Mouse (Mus musculus) erythroblast, embryonic 14.5 days (primary cell): ENCODE results near the gene Bach2. TPM values are rescaled to one million over a fixed set of nuclear protein-coding genes. Genes with fewer than 3 reads are reported as not detected.

Source experiments
- H3K27me3 ChIP-seq: 2 replicates; pipeline ENCODE4 v1.6.1; 2012; ENCODE audit warnings: inconsistent platforms; ENCODE audit not compliant: control insufficient read depth
- H3K36me3 ChIP-seq: 2 replicates; pipeline ENCODE4 v1.6.1; 2012; ENCODE audit warnings: mild to moderate bottlenecking, inconsistent platforms; ENCODE audit not compliant: control insufficient read depth
- H3K4me1 ChIP-seq: 2 replicates; pipeline ENCODE4 v1.6.1; 2012; ENCODE audit warnings: inconsistent platforms; ENCODE audit not compliant: control insufficient read depth
- H3K4me3 ChIP-seq: replicated peaks from 2 replicates; pipeline ENCODE3; 2012; ENCODE audit warnings: moderate library complexity, mild to moderate bottlenecking, inconsistent platforms
- H3K9me3 ChIP-seq: 2 replicates; pipeline ENCODE4 v1.6.1; 2012; ENCODE audit warnings: low read length, inconsistent platforms, mixed read lengths; ENCODE audit not compliant: control insufficient read depth
- GATA1 ChIP-seq: IDR thresholded peaks from 2 replicates; pipeline ENCODE4 v1.6.1; 2012; ENCODE audit warnings: low read length, inconsistent platforms, mixed read lengths
- TAL1 ChIP-seq: IDR thresholded peaks from 3 replicates; pipeline ENCODE4 v1.6.1; 2012; ENCODE audit warnings: low read length, inconsistent platforms, mixed read lengths
- polyA plus RNA-seq: library from polyadenylated mRNA; stranded (reverse); fragments of >175 nt; gene quantifications from 2 replicates; pipeline ENCODE4 v1.2.3, GENCODE M21; 2012

Gene Bach2
- polyA plus RNA-seq, 1 experiment, result 0.02 TPM

- Histone ChIP-seq H3K4me1 (no peaks in the 10 kb centered on the region), H3K27me3 (no peaks in the 10 kb centered on the region), H3K36me3 (no peaks in the 10 kb centered on the region), H3K9me3 (no peaks in the 10 kb centered on the region), H3K4me3 (no peak overlapping the region)
- TF ChIP-seq TAL1, result no peak
- no peak for TF ChIP-seq GATA1
These were observed 194.3 kb downstream of the Bach2 start for GRCm38 (mm10) chr4:32432945-32433344.

DNA sequence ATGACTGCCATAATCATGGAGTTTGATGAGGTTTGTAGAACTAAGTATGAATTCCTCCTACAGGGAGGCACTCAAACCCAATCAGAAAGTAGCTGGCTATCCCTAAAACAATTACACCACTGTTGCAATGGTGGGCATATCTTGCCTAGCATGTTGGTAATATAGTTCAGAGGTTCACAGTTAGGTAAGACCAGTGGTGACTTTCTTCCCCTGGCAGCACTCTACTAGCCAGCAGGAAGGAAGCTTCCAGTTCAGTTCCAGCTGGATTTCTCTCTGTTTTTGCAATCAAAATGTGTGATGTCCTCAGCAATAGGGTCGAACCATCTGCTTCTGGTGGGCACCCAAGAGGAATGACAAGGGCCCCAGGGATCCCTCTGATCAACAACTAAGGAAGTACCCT is 196.0 kb downstream of the Bach2 start:
- Histone ChIP-seq H3K36me3 (no peaks in the 10 kb centered on the region), H3K27me3 (no peaks in the 10 kb centered on the region), H3K4me1 (no peaks in the 10 kb centered on the region), H3K4me3 (no peak overlapping the region), H3K9me3 (no peaks in the 10 kb centered on the region)
- no peak for TF ChIP-seq GATA1
- TF ChIP-seq TAL1, result no peak

- TF ChIP-seq TAL1, result no peak
- TF ChIP-seq GATA1, result no peak
- Histone ChIP-seq H3K36me3 (no peaks in the 10 kb centered on the region), H3K9me3 (no peaks in the 10 kb centered on the region), H3K4me3 (no peak overlapping the region), H3K4me1 (no peaks in the 10 kb centered on the region), H3K27me3 (no peaks in the 10 kb centered on the region)
These were observed 201.6 kb downstream of the Bach2 start for GRCm38 (mm10) chr4:32439974-32440739.

GRCm38 (mm10) chr4:32440740-32441072 is 202.1 kb downstream of the Bach2 start:
- H3K4me1 ChIP-seq, result no peaks in the 10 kb centered on the region
- H3K27me3 ChIP-seq, result no peaks in the 10 kb centered on the region
- H3K4me3 ChIP-seq, result no peak overlapping the region
- H3K36me3 ChIP-seq, result no peaks in the 10 kb centered on the region
- TF ChIP-seq TAL1 (no peak), GATA1 (no peak)
- H3K9me3 ChIP-seq, result no peaks in the 10 kb centered on the region

DNA sequence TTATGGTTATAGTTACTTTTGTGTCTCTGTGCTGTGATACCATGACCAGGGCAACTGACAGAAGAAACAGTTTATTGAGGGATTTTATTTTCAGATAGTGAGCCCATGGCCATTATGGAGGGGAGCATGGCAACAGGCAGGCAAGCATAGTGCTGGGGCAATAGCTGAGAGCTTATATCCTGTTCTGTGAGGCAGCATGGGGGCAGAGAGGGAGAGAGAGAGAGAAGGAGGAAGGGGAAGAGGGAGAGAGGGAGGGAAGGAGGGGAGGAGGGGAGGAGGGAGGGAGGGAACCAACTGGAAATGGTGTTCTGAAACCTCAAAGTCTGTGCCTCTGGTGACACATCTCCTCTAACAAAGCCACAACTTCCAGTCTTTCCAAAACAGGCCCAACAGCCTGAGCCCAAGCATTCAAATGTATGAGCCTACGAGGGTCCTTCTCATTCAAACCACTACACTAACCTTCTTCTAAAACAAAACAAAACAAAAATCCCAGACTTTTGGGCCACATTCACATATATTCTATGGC is 206.1 kb downstream of the Bach2 start:
- no peaks in the 10 kb centered on the region for H3K4me1 ChIP-seq
- no peaks in the 10 kb centered on the region for H3K9me3 ChIP-seq
- H3K4me3 ChIP-seq, result no peak overlapping the region
- TF ChIP-seq TAL1 (no peak), GATA1 (no peak)
- H3K36me3 ChIP-seq, result no peaks in the 10 kb centered on the region
- H3K27me3 ChIP-seq, result no peaks in the 10 kb centered on the region

DNA sequence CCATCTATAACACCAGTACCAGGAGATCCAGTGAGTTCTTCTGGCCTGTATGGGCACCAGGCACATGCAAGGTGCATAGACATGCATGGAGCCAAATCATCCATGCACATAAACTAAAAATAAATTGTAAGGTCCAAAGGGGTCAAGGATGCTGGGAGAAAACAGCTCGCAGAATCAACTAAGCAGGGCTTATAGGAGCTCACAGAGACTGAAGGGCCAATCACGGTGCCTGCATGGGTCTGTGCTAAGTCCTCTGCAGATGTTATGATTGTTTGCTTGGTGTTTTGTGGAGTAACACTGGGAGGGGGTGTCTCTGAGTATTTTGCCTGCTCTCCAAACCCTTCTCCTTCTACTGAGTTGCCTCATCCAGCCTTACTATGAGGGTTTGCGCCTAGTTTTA is 209.2 kb downstream of the Bach2 start:
- TF ChIP-seq TAL1 (no peak), GATA1 (no peak)
- H3K36me3 ChIP-seq, result no peaks in the 10 kb centered on the region

GRCm38 (mm10) chr4:32461986-32462385 is 223.4 kb downstream of the Bach2 start:
- H3K36me3 ChIP-seq, result no peaks in the 10 kb centered on the region
- H3K9me3 ChIP-seq, result no peaks in the 10 kb centered on the region
- no peak overlapping the region for H3K4me3 ChIP-seq
- TF ChIP-seq GATA1 (no peak), TAL1 (no peak)
- H3K4me1 ChIP-seq, result no peaks in the 10 kb centered on the region
- no peaks in the 10 kb centered on the region for H3K27me3 ChIP-seq

More for the DNA sequence above, 209.2 kb downstream of the Bach2 start:
- H3K4me3 ChIP-seq, result no peak overlapping the region
- no peaks in the 10 kb centered on the region for H3K27me3 ChIP-seq
- no peaks in the 10 kb centered on the region for H3K4me1 ChIP-seq
- H3K9me3 ChIP-seq, result no peaks in the 10 kb centered on the region

GRCm38 (mm10) chr4:32463065-32463464 is 224.5 kb downstream of the Bach2 start:
- H3K4me1 ChIP-seq, result no peaks in the 10 kb centered on the region
- no peaks in the 10 kb centered on the region for H3K9me3 ChIP-seq
- H3K4me3 ChIP-seq, result no peak overlapping the region
- no peaks in the 10 kb centered on the region for H3K27me3 ChIP-seq
- no peak for TF ChIP-seq GATA1
- TF ChIP-seq TAL1, result no peak
- H3K36me3 ChIP-seq, result no peaks in the 10 kb centered on the region

GRCm38 (mm10) chr4:32464540-32464939 is 225.9 kb downstream of the Bach2 start:
- Histone ChIP-seq H3K4me3 (no peak overlapping the region), H3K36me3 (no peaks in the 10 kb centered on the region), H3K4me1 (no peaks in the 10 kb centered on the region), H3K27me3 (no peaks in the 10 kb centered on the region), H3K9me3 (no peaks in the 10 kb centered on the region)
- no peak for TF ChIP-seq GATA1
- no peak for TF ChIP-seq TAL1

DNA sequence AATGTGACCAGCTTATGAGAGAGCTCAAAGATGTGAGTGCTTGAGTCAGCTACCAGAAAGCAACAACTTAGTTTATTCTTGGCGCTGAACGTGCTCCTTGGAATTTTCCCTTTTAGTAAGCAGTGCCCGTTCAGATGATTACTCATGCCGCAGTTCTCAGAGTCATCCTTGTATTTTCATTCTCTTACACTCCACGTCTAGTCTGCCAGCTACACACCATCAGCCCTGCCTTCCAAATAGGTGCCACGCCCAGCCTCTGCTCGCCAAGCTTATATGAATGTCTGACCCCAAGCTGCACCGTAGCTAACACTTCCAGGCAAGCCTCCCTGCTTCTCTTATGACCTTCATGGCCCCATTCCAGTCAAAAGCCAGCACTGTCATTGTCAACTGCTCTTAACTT is 227.4 kb downstream of the Bach2 start:
- Histone ChIP-seq H3K4me3 (no peak overlapping the region), H3K9me3 (no peaks in the 10 kb centered on the region), H3K36me3 (no peaks in the 10 kb centered on the region), H3K4me1 (no peaks in the 10 kb centered on the region), H3K27me3 (no peaks in the 10 kb centered on the region)
- TF ChIP-seq TAL1, result no peak
- TF ChIP-seq GATA1, result no peak
